Mouse (Mus musculus): ENCODE data around the gene Ppm1h. TPM values are rescaled to one million over a fixed set of nuclear protein-coding genes. Genes with fewer than 3 reads are reported as not detected.
A peak's percentile ranks its signal among the peaks of the same experiment; 100 is the strongest.

The Ppm1h gene
- total RNA-seq, 2 experiments from 2014 or later, result 5.0 to 6.5 TPM

- ATAC-seq (replicated peaks; ENCODE audit: low FRiP score, poor library complexity, severe bottlenecking), result no peak
These were observed 204.1 kb downstream of the Ppm1h start for GRCm38 (mm10) chr10:122882614-122883013.

DNA sequence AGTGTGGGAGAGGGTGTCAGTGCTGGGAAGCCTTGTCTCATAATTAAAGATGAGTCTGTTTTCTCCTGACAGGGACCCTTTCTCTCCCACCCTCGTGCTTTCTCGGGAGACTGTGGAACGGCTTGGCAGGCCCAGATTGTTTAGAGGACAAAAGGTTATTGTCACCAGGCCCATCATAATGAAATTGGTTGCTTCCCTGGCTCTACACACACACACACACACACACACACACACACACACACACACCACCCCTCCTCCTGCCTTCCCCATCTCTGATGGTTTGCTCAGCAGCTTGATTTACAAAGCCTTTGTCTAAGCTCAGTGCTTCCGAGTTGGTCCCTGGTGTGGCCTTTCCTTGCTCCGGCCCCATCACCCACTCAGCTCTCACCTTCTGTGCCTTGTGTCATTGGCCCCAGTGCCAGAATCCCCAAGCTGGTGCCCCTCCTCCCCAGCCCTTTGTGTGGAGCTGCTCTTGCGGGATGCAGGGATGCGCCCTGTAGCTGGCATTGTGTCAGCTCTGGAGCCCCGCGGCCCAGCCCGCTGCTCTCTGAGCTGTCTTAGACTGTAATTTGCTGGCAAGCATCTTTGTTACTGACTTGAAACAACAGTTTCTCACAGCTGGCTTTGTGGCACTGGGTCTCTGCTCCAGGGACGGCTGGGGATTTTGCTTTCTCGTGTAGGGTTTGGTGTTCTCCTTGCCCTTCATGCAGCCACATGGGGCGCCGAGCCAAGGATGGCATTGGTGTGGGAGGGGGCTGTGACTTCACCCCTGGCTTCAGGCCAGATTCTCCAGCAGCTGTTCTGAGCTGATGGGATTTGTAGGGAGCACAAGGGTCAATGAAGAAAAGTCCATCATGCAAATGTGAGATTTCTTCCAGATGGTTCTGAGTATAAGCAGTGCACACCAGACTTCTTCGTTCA lies 205.5 kb downstream of the Ppm1h start:
- ATAC-seq (replicated peaks; ENCODE audit: low FRiP score, poor library complexity, severe bottlenecking), result no peak

DNA sequence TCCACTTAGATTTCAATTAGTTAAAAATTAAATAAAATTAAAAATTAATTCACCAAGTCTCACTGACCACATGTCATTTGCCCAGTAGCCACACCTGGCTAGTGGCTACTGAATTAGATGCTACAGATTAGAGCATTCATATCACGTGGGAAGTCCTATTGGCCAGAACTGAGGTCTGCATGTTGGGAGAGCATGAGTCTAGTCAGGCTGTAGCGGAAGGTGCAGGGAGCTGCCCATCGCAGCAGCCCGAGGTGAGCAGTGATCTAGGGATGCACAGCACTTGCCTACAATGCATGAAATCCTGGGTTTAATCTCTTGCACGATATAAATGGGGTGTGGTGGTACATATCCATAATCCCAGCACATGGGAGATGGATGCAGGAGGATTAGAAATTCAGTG lies 206.7 kb downstream of the Ppm1h start:
- no peak for ATAC-seq (replicated peaks; ENCODE audit: low FRiP score, poor library complexity, severe bottlenecking)

DNA sequence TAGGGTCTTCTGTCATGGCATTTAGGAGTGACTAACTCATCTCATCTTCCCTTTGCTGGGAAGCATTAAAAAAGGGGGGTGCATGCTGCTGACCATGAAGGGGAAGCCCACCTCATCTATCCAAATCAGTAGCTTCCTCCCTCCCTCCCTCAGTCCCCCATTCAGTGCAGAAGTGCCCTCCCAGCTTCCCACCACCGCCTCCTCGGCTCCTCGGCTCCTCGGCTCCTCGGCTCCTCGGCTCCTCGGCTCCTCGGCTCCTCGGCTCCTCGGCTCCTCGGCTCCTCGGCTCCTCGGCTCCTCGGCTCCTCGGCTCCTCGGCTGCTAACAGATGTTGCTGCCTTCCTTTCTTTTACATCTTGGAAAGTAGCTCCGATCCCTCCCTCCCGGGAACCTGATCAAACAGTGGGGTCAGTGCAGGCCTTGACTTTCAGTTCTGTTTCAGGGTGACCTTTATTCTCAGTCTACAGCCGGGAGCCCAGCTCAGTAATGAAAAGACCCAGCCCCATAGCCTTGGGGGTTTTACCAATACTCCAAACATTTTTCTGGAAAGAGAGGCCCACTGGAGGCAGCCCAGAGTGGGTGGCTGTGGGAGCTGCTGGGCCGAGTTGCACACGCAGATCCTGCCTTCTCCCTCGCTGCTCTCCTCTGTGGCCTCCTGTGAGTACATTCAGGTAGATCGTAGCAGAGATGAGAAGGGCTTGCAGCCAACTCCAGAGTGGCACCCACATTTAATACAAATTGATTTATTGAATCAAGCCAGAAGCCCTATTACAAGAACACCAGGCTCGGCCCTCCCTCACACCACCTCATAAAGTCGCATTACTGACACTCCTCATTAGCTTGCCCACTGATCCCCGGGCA lies 207.7 kb downstream of the Ppm1h start:
- ATAC-seq (replicated peaks; ENCODE audit: low FRiP score, poor library complexity, severe bottlenecking), result no peak

DNA sequence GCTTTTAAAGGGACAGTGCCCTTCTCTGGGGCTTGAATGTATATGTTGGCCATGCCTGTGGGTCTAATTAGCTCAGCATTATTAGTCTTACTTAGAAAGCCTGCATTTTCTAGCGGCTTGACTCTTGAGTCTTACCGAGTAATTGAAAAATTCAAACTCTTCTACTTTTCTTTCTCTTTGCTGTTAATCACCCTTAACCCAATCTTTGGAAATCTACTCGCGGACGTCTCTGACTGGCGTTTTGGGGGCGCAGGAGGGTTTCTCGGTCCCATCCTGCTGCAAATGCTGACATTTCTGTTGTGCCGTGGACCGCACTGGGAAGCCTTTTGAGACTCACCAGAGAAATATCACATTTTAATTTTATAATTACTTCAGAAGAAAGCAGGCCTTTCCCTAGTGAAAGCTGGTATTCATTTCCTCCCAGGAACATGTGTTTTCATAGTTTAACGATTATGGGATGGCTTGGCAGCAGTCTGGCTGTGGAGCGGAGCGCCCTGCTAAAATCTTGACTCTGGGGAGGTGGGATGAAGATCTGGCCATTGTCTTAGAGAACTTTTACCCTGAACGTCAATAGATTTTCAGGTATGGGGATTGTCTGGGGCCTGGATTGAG lies 208.5 kb downstream of the Ppm1h start:
- no peak for ATAC-seq (replicated peaks; ENCODE audit: low FRiP score, poor library complexity, severe bottlenecking)

GRCm38 (mm10) chr10:122887528-122888183 lies 209.1 kb downstream of the Ppm1h start:
- no peak for ATAC-seq (replicated peaks; ENCODE audit: low FRiP score, poor library complexity, severe bottlenecking)

- ATAC-seq (replicated peaks; ENCODE audit: low FRiP score, poor library complexity, severe bottlenecking), result no peak
These were observed 212.3 kb downstream of the Ppm1h start for GRCm38 (mm10) chr10:122890682-122891350.

GRCm38 (mm10) chr10:122891461-122891860 lies 212.9 kb downstream of the Ppm1h start:
- ATAC-seq (replicated peaks; ENCODE audit: low FRiP score, poor library complexity, severe bottlenecking), result no peak

DNA sequence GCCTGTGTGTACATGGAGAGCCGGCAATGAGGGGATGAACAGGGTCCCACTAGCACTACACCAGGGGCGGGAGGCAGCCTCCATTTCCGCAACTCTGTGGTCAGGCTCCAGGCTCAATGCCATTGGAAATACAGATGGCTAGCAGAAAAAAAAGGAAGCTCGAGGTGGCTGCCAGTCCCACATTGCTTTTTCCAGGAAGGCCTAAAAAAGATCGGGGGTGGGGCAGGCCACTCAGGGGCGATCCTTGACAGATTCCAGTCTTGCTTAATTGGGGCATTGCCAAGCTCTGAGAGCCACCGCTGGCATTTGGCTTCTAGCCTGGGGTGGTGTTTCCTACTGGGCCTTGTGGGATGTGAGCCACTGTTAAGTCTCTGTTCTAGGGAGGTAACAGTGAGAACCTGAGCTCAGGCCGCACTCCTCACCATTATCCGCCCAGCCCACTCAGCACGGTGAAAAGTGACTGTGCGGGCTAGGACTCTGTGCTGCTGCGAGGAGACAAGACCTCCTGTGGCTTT lies 216.1 kb downstream of the Ppm1h start:
- ATAC-seq (replicated peaks; ENCODE audit: low FRiP score, poor library complexity, severe bottlenecking), result no peak

DNA sequence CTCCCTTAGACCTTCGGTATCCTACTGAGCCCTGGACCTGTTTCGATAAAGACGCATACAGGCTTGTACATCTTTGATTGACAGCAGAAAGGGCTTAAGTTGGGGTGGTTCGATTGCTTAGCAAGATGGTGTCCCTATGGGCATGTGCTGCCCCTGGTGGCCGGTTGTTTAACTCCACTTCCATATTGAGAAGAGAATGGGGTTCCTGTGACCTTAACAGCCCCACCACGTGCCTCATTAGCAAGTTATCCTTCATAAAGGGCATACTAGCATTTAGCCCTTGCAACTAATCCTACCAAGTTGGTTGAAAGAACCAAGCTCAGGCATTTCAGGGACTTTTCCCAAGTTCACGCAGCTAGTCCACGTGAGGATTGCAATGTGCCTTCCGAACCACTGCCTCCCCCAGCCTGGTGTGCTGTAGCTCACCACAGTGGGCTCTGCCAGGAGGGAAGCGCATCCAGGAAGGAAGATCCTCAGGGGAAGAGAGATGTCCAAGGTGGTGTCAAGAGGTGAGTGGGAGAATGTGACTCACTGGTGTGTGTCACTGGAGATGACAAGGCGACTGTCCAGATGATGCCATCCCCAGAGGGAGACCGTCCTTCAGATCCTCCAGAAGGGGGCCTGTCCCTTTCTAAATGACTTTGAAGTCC lies 216.7 kb downstream of the Ppm1h start:
- 0 out of 2 replicates have a peak, but pooled peaks have one; percentile 41 for ATAC-seq (replicated peaks; ENCODE audit: low FRiP score, poor library complexity, severe bottlenecking)

DNA sequence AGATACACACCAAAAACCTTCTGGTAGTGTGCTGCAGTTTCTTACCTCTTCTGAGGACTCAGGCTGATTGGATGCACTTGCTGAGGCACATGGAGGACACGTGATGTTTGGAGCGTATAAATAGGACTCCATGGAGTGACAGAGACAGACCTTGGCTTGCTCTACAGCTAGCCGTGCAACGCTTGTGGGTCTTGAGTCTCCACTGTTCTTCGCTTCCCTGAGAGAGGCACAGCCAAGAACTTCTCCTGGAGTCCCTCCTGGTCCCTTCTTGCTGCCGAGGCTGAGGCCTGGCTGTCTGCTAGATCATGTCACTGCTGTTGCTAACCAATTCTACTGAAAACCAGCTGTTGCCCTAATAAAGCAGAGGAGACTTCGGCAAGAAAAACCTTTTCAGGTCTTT lies 221.4 kb downstream of the Ppm1h start:
- no peak for ATAC-seq (replicated peaks; ENCODE audit: low FRiP score, poor library complexity, severe bottlenecking)

- no peak for ATAC-seq (replicated peaks; ENCODE audit: low FRiP score, poor library complexity, severe bottlenecking)
These were observed 221.9 kb downstream of the Ppm1h start for GRCm38 (mm10) chr10:122900466-122900865.

DNA sequence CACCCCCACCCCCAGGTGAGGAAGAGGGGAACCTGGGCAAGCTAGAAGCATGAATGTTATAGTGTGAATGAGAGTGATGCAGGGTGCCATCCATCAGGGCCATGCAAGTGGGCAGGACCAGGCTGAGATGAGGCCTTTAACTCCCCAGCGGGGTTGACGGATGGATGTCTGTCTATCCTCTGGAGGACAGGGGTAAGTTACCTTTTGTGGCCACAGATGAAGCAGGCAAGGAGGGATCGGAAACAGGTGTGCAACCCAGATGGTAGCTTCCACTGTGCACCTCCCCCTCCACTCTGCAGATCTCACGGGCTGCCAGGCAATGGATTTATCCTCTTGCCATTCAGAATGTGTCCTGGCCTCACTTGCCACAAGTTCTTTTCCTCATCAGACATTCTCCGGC lies 222.8 kb downstream of the Ppm1h start:
- ATAC-seq (replicated peaks; ENCODE audit: low FRiP score, poor library complexity, severe bottlenecking), result no peak

- ATAC-seq (replicated peaks; ENCODE audit: low FRiP score, poor library complexity, severe bottlenecking), result no peak
These were observed 231.0 kb downstream of the Ppm1h start for GRCm38 (mm10) chr10:122909406-122910032.

GRCm38 (mm10) chr10:122910798-122911225 lies 232.2 kb downstream of the Ppm1h start:
- no peak for ATAC-seq (replicated peaks; ENCODE audit: low FRiP score, poor library complexity, severe bottlenecking)

- ATAC-seq (replicated peaks; ENCODE audit: low FRiP score, poor library complexity, severe bottlenecking), result no peak
These were observed 233.1 kb downstream of the Ppm1h start for GRCm38 (mm10) chr10:122911668-122912067.

DNA sequence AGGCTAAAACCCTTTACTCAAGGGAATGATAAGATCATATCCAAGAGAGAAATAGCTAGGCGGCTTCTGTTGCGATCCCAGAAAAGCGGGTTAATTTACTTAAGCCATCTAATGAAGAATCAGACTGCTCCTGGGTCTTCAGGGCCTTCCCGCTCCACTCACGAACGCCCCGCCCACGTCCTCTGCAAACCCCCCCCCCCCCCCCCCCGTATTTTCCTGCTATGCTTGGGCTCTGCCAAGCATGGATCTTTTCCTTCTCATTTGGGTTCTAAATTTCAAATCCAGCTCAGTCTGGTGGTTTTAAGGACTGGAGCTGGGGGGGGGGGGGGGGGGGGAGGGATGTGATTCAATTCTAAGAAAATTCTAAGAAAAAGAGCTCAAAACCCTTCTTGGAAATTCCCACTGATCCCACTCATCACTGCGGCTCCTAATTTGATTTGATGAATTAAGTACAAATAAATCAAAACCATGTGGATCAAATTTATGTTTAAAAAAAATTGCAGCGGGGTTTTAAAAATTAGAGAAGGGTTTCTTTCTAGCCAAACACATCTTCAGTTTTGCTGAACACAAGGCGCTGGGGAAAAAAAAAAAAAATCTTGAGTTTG lies 233.6 kb downstream of the Ppm1h start:
- ATAC-seq (replicated peaks; ENCODE audit: low FRiP score, poor library complexity, severe bottlenecking), result no peak

Measured in erythroblast, adult 5-6 weeks (primary cell).